Mouse (Mus musculus) limb, embryonic 12.5 days (tissue): ENCODE results near the gene Tbc1d10a. TPM values are rescaled to one million over a fixed set of nuclear protein-coding genes. Genes with fewer than 3 reads are reported as not detected.

ENCODE experiments used
- ATAC-seq: fragments of 200-750 bp; cut with Nextera tagmentation; 2 replicates; pipeline ENCODE4 v1.8.0; 2017; ENCODE audit warnings: low read depth, moderate TSS enrichment; ENCODE audit not compliant: insufficient number of reproducible peaks, insufficient read depth, low FRiP score, low TSS enrichment
- H3K27ac ChIP-seq: fragments of 300-500 bp; sonication (generic); 2 replicates; pipeline ENCODE4 v1.5.1; 2016; ENCODE audit warnings: mild to moderate bottlenecking, moderate library complexity
- H3K27me3 ChIP-seq: fragments of 300-500 bp; sonication (generic); 2 replicates; pipeline ENCODE4 v1.6.1; 2016; ENCODE audit warnings: mild to moderate bottlenecking, moderate library complexity
- H3K36me3 ChIP-seq: fragments of 300-500 bp; sonication (generic); 2 replicates; pipeline ENCODE4 v1.6.1; 2016; ENCODE audit warnings: mild to moderate bottlenecking, moderate library complexity
- H3K4me1 ChIP-seq: fragments of 300-500 bp; sonication (generic); replicated peaks from 2 replicates; pipeline ENCODE4 v1.6.1; 2016
- H3K4me2 ChIP-seq: fragments of 300-500 bp; sonication (generic); 2 replicates; pipeline ENCODE4 v1.6.1; 2016; ENCODE audit warnings: mild to moderate bottlenecking, moderate library complexity
- H3K4me3 ChIP-seq: fragments of 300-500 bp; sonication (generic); replicated peaks from 2 replicates; pipeline ENCODE4 v1.5.1; 2016; ENCODE audit warnings: mild to moderate bottlenecking
- H3K9ac ChIP-seq: fragments of 300-500 bp; sonication (generic); replicated peaks from 2 replicates; pipeline ENCODE4 v1.6.1; 2016; ENCODE audit warnings: mild to moderate bottlenecking, moderate library complexity
- H3K9me3 ChIP-seq: fragments of 300-500 bp; sonication (generic); 2 replicates; pipeline ENCODE4 v1.6.1; 2016; ENCODE audit warnings: mild to moderate bottlenecking, moderate library complexity
- WGBS: fragments of 180-500 bp; shearing (Covaris S2); methylation state at CpG from one replicate; pipeline ENCODE4 v1.1.7; 2016; 5-methylcytosine and 5-hydroxymethylcytosine counted together
- polyA plus RNA-seq: library from polyadenylated mRNA; unstranded; fragments of >200 nt; fragmentation: Nextera tagmentation; extraction: Ambion mirVana; gene quantifications from 2 replicates; pipeline ENCODE4 v1.2.1, GENCODE M21; 2016

The Tbc1d10a gene
- polyA plus RNA-seq, 1 experiment from 2014 or later: 36.8 TPM

DNA sequence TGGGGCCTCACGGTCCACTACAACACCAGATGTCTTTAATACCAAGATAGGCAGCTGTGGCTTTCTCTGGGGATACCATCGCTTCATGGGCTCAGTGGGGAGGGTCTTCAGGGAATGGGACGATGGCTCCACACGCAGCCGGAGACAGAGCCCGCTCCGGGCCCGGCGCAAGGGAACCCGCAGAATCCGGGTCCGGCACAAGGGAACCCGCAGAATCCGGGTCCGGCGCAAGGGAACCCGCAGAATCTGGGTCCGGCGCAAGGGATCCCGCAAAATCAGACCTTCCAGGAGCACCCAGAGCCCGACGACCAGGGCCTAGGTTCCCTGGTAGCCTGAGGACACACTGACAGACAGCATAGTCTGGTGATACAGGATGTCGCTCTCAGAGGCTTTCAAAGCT lies 53.1 kb downstream of the Tbc1d10a start:
- ATAC-seq: no peak
- no peaks in the 10 kb centered on the region for H3K36me3 ChIP-seq
- H3K4me3 ChIP-seq: no peak overlapping the region
- no peak overlapping the region for H3K9ac ChIP-seq
- WGBS: 91% methylated on average over 23 of the region's 23 CpGs
- H3K9me3 ChIP-seq: no peaks in the 10 kb centered on the region
- no peak overlapping the region for H3K4me2 ChIP-seq
- no peaks in the 10 kb centered on the region for H3K4me1 ChIP-seq
- no peak overlapping the region for H3K27ac ChIP-seq
- H3K27me3 ChIP-seq: no peaks in the 10 kb centered on the region

DNA sequence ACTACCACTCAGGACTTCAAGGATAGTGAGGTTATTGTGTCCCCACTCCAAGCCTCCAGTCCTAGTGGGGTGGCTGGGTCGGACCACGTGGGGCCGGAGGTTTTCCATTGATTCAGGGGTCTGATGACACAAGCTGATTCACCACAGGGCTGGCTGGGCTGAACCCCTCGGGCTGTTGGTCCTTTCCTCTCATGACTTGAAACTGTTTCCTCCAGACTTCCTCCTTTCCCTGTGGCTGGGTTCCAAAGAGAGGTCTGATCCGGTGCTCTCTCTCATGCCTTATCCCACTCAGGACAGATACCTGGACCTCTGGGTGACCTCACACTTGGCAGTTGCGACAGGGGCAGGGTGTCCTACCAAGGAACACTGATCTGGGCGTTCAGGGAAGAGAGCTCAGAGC lies 53.6 kb downstream of the Tbc1d10a start:
- no peak overlapping the region for H3K4me2 ChIP-seq
- no peaks in the 10 kb centered on the region for H3K4me1 ChIP-seq
- no peak overlapping the region for H3K4me3 ChIP-seq
- no peaks in the 10 kb centered on the region for H3K36me3 ChIP-seq
- no peak overlapping the region for H3K9ac ChIP-seq
- no peak for ATAC-seq
- no peaks in the 10 kb centered on the region for H3K27me3 ChIP-seq
- no peaks in the 10 kb centered on the region for H3K9me3 ChIP-seq
- H3K27ac ChIP-seq: no peak overlapping the region
- 80% methylated on average over 7 of the region's 7 CpGs for WGBS

DNA sequence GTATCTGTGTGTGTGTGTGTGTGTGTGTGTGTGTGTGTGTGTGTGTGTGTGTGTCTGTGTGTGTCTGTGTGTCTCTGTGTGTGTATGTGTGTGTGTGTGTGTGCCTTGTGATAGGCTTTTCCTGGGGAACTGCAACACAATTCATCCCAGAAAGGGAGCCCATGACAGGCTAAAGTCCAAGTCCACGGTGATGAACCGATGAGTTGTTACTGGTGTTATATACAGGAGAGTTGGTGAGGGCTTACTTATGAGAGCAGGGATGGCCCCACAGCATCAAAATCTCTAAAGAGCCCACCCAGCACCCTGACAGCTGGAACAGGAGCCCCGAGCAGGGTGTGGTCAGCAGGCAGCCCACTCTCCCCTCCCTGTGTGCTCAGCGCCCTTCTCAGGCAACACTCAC lies 54.6 kb downstream of the Tbc1d10a start:
- Histone ChIP-seq H3K36me3 (no peaks in the 10 kb centered on the region), H3K4me3 (no peak overlapping the region), H3K9ac (no peak overlapping the region), H3K4me1 (no peaks in the 10 kb centered on the region), H3K27me3 (no peaks in the 10 kb centered on the region), H3K27ac (no peak overlapping the region), H3K4me2 (no peak overlapping the region), H3K9me3 (no peaks in the 10 kb centered on the region)
- no peak for ATAC-seq
- WGBS: 80% methylated on average over 4 of the region's 4 CpGs

DNA sequence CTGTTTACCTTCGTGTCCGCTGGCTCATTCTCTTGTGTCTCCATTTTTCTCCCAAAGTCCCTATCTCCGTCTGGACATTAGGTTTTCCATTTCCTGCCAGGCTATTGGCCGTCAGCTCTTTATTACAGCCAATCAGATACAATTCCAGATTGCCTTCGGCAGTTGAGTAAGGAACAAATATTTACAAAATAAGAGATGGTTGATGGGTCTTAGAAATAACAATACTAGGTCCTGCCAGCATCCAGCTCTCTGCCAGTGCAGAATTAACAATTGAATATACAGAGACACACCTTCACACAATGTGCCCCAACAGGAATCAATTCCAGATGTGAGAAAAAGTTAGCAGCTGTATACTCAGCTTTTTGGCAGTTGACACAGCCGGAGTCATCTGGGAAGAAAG lies 59.5 kb downstream of the Tbc1d10a start:
- WGBS: 61% methylated on average over 6 of the region's 6 CpGs
- ATAC-seq: no peak

DNA sequence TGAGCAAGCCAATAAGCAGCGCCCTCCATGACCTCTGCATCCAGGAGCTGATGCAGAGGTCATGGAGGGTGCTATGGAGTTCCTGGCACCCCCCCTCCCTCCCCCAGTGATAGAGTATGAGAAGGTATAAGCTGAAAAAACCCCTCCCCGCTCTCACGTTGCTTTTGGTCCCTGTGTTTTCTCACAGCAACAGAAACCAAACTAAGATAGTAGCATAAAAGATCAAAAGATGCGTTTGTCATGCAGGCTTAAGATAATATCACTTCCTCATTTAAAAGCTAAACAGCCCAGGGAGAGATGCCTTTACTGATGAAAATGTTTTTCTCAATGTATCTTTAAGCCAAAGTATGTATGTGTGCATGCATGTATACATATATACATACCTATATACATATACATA lies 60.0 kb downstream of the Tbc1d10a start:
- Histone ChIP-seq H3K9me3 (no peaks in the 10 kb centered on the region), H3K4me2 (no peak overlapping the region), H3K27ac (no peak overlapping the region), H3K4me3 (no peak overlapping the region), H3K36me3 (no peaks in the 10 kb centered on the region), H3K4me1 (no peaks in the 10 kb centered on the region), H3K9ac (no peak overlapping the region), H3K27me3 (no peaks in the 10 kb centered on the region)
- no peak for ATAC-seq
- 51% methylated on average over 4 of the region's 4 CpGs for WGBS

More for the DNA sequence above, 59.5 kb downstream of the Tbc1d10a start:
- no peaks in the 10 kb centered on the region for H3K36me3 ChIP-seq
- H3K9ac ChIP-seq: no peak overlapping the region
- H3K4me1 ChIP-seq: no peaks in the 10 kb centered on the region
- H3K4me3 ChIP-seq: no peak overlapping the region
- no peaks in the 10 kb centered on the region for H3K9me3 ChIP-seq
- H3K27ac ChIP-seq: no peak overlapping the region
- no peaks in the 10 kb centered on the region for H3K27me3 ChIP-seq
- H3K4me2 ChIP-seq: no peak overlapping the region

DNA sequence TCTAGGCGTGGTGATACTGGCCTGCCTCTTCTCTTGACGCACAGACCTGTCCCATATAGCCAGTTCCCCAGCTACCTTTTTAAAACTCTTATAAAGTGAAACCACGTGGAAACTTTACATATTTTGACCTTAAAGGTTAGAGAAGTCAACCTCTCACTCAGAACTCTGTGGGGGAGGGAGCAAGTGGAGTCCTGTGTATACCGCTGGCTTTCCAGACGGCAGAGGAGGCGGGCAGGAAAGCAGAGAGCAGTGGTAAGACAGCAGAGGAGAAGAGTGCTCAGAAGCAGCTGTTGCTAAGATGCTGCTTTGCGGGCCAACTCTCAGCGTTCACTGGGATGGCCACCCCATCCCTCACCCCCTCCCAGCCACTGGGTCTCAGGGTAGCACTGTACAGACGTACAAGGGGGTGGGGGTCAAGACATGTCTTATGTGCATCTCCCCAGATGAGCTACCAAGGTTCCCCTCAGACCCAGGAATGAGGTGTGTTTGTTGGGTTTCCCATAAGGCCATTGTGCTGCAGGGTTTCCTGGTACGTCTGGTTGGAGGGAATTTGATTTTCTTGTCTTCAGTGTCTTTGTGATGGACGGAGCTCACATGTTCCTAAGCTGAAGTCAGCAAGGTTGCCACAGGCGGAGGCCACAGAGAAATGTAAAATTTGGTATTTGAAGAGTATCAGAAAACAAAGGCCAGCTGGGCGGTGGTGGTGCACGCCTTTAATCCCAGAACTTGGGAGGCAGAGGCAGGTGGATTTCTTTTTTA lies 60.8 kb downstream of the Tbc1d10a start:
- Histone ChIP-seq H3K27ac (no peak overlapping the region), H3K4me1 (no peaks in the 10 kb centered on the region), H3K4me3 (no peak overlapping the region), H3K36me3 (no peaks in the 10 kb centered on the region), H3K4me2 (no peak overlapping the region), H3K27me3 (no peaks in the 10 kb centered on the region), H3K9me3 (no peaks in the 10 kb centered on the region), H3K9ac (no peak overlapping the region)
- WGBS: 70% methylated on average over 14 of the region's 14 CpGs
- ATAC-seq: no peak

DNA sequence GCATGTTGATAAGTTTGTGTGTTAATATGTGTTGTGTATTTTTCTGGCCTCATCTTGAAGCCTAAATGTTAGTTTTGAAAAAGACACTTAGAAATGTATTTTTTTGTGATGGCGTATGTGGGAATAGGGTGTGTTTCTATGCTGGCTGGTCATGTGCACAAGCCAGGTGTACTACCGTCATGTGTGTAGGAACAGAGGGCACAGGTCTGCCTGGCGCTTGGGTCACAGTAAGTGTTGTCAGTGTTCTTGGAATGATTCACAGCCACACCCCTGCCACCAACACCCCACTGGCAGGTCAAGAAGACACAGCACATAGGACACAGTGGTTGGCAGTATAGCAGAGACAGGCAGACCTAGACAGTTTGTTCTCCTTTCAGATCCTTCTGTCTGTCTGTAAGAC lies 62.6 kb downstream of the Tbc1d10a start:
- H3K4me1 ChIP-seq: no peaks in the 10 kb centered on the region
- no peaks in the 10 kb centered on the region for H3K27me3 ChIP-seq
- H3K9ac ChIP-seq: no peak overlapping the region
- no peak for ATAC-seq
- H3K27ac ChIP-seq: no peak overlapping the region
- WGBS: 94% methylated on average over 3 of the region's 3 CpGs
- H3K4me2 ChIP-seq: no peak overlapping the region
- no peak overlapping the region for H3K4me3 ChIP-seq
- no peaks in the 10 kb centered on the region for H3K36me3 ChIP-seq
- no peaks in the 10 kb centered on the region for H3K9me3 ChIP-seq

DNA sequence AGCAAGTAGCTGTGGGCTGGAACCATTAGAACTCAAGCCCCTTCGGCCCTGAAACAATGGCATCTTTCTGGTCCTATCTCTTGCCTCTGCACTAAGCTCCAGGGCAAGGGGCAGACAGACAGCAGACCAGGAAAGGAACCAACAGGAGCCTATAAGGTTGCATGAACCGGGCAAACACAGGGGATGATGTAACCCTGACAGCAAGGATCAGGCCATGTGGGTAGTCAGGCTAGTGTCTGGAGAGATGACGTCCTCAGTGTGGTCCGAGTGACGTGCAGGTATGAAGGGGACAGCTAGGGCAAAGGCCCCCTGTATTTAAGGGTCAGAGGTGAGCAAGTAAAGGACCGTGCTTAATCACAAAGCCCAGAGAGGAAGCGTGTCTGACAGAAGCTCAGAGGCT lies 63.7 kb downstream of the Tbc1d10a start:
- ATAC-seq: no peak
- Histone ChIP-seq H3K36me3 (no peaks in the 10 kb centered on the region), H3K4me1 (no peaks in the 10 kb centered on the region), H3K27me3 (no peaks in the 10 kb centered on the region), H3K4me3 (no peak overlapping the region), H3K9me3 (no peaks in the 10 kb centered on the region), H3K9ac (no peak overlapping the region), H3K4me2 (no peak overlapping the region), H3K27ac (no peak overlapping the region)
- 79% methylated on average over 7 of the region's 7 CpGs for WGBS

DNA sequence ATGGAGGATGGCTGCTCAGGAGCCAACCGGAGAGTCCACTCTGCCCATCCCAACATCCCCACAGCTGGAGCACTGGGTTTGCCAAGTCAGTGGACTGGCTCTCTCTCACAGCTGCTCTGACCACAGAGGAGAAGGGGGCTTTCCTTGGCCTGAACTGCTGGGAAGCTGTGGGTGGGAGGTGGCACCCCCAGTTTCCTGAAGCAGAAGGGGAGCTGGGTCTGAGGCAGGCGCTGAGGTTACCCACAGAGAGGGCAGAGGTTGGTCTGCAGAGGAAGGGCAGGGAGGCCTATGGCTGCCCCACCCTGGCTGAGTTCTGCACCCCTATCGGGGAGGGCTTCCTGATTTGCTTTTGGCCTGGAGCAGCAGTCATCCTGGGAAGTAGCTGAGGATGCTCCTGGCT lies 64.8 kb downstream of the Tbc1d10a start:
- H3K27me3 ChIP-seq: no peaks in the 10 kb centered on the region
- no peaks in the 10 kb centered on the region for H3K9me3 ChIP-seq
- WGBS: 81% methylated on average over 3 of the region's 3 CpGs
- ATAC-seq: no peak
- no peak overlapping the region for H3K4me3 ChIP-seq
- no peaks in the 10 kb centered on the region for H3K4me1 ChIP-seq
- H3K27ac ChIP-seq: no peak overlapping the region
- H3K36me3 ChIP-seq: no peaks in the 10 kb centered on the region
- no peak overlapping the region for H3K4me2 ChIP-seq
- no peak overlapping the region for H3K9ac ChIP-seq

DNA sequence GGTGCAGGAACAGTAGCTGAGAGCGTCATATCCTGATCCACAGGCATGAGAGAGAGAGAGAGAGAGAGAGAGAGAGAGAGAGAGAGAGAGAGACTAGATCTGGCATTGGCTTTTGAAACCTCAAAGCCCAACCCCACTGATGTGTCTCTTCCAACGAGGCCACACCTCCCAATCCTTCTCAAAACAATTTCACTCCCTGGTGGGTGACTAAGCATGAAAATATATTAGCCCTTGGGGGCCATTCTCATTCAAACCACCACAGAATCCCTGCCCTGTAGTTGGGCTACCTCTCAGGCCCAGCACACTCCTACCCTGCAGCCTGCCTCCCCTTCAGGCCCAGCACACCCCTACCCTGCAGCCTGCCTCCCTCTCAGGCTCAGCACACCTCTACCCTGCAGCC lies 66.3 kb downstream of the Tbc1d10a start:
- Histone ChIP-seq H3K27me3 (no peaks in the 10 kb centered on the region), H3K4me3 (no peak overlapping the region), H3K36me3 (no peaks in the 10 kb centered on the region), H3K27ac (no peak overlapping the region), H3K9ac (no peak overlapping the region), H3K4me2 (no peak overlapping the region), H3K9me3 (no peaks in the 10 kb centered on the region), H3K4me1 (no peaks in the 10 kb centered on the region)
- ATAC-seq: no peak
- WGBS: 68% methylated on average over 2 of the region's 2 CpGs

DNA sequence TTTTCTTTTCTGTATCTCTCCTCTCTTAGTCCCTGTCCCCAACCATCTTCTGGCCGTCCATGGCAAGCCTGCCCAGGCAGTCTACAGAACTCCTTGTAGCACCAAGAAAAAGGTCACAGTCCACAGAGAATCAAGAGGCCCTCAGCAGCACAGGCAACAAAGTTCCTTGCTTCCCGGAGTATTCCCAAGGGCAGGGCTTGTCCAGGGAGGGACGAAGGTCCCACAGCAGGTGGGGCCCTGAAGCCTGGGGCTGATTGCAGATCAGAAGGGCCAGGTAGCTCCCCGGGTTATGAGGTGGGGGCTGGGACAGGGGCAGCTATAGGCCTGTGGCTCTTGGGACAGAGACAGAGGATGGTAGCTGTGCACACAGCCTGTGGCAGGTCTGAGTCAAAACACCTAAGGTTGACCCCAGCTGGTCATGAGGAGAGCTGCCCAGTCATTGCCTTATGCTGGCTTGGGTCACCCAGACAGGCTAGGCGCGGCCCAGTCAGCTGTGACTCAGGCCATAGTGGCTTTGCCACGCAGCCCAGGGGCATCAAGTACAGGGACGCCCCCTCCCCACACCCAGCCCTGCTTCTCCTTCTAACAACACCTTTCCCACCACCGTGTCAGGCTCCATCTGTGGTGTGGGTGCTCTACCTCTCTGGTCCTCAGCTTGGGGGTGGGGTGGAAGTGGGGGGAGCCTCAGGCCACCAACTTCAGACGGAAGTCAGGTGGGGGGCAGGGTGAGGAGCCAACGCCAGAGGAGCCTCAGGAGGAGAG lies 70.4 kb downstream of the Tbc1d10a start, which contains the start of gene Lif:
Gene Lif, plus strand, starts transcription at position 712 of the 762 bp plus-strand sequence.
- no peak within 1 kb of the TSS for H3K27ac ChIP-seq
- H3K4me1 ChIP-seq: peaks cover 20% of the 10 kb centered on the region
- no peak within 1 kb of the TSS for H3K4me3 ChIP-seq
- no peaks in the 10 kb centered on the region for H3K27me3 ChIP-seq
- H3K36me3 ChIP-seq: no peaks in the 10 kb centered on the region
- WGBS: 55% methylated on average over 11 of the region's 11 CpGs
- no peak within 1 kb of the TSS for H3K4me2 ChIP-seq
- ATAC-seq: no peak
- no peaks in the 10 kb centered on the region for H3K9me3 ChIP-seq
- no peak within 1 kb of the TSS for H3K9ac ChIP-seq
